Comparison of ENCODE assay signal across 12 mouse cellular contexts in genomic region chr15:91624475-91624874, GRCm38 (mm10).
"Had no signal": no experiment of that assay in that cellular context is flagged by ENCODE, and none has a peak within 500 bp of the region (broad histone marks: within the 10 kb centered on the region; RNA-seq: fewer than 3 reads in every experiment).

No protein-coding gene starts in this region.

- DNase-seq: retina, postnatal 1 day; right cerebral cortex, adult 18-20 months; right cerebral cortex, postnatal 14 days; right cerebral cortex, postnatal 25 days; right cerebral cortex, postnatal 4 days; spleen, adult 18-20 months; thymus, adult 18-20 months; thymus, adult 2 months; thymus, postnatal 14 days; thymus, postnatal 25 days; thymus, postnatal 36 days; thymus, postnatal 4 days had no signal
